Mouse (Mus musculus) megakaryocyte progenitor cell, adult 5-6 weeks (primary cell): ENCODE data around the gene Ralgps2. TPM values are rescaled to one million over a fixed set of nuclear protein-coding genes. Genes with fewer than 3 reads are reported as not detected.

Source experiments
- ATAC-seq: replicated peaks from 2 replicates; pipeline ENCODE4 v1.8.0; 2016; ENCODE audit warnings: mild to moderate bottlenecking, moderate TSS enrichment, inconsistent platforms; ENCODE audit not compliant: poor library complexity
- total RNA-seq, 2 experiments: library from RNA; stranded (forward) in 1 of 2; stranded (reverse) in 1 of 2; fragments of 157-497, 149-512 nt in 1 of 2; fragments of 200-1000 nt in 1 of 2; gene quantifications; 2 replicates each; pipeline versions ENCODE4 v1.2.3 to v1.2.4; 2015 to 2017

The Ralgps2 gene
- total RNA-seq, 2 experiments from 2014 or later, result 12.8 to 34.0 TPM

- peak; percentile 52 for ATAC-seq
These were observed 29.6 kb downstream of the Ralgps2 start for GRCm38 (mm10) chr1:156909866-156910265.

GRCm38 (mm10) chr1:156909265-156909664 lies 30.2 kb downstream of the Ralgps2 start:
- no peak for ATAC-seq

- no peak for ATAC-seq
These were observed 33.8 kb downstream of the Ralgps2 start for GRCm38 (mm10) chr1:156905660-156906059.

- no peak for ATAC-seq
These were observed 35.5 kb downstream of the Ralgps2 start for GRCm38 (mm10) chr1:156903899-156904298.

DNA sequence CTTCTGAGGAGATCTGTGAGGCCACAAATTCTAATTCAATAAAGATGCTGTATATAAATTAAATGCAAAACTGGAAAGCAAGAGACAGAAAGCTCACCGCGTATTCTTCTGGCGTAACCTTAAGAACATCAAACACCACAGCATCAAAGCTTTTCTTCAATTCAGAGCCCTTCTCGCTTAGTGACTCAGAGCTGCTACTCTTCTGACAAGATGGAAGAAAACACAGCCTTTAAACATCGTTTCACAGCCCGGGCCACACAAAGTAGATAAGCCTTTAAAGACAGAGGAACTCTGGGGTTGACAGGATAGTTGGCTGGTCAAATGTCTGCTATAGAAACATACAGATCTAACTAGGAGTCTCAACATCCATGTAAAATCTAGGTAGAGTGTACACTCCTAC lies 37.7 kb downstream of the Ralgps2 start:
- ATAC-seq, result no peak

- peak; percentile 84 for ATAC-seq
These were observed 47.9 kb downstream of the Ralgps2 start for GRCm38 (mm10) chr1:156891561-156891960.

GRCm38 (mm10) chr1:156888830-156889229 lies 50.6 kb downstream of the Ralgps2 start:
- no peak for ATAC-seq

DNA sequence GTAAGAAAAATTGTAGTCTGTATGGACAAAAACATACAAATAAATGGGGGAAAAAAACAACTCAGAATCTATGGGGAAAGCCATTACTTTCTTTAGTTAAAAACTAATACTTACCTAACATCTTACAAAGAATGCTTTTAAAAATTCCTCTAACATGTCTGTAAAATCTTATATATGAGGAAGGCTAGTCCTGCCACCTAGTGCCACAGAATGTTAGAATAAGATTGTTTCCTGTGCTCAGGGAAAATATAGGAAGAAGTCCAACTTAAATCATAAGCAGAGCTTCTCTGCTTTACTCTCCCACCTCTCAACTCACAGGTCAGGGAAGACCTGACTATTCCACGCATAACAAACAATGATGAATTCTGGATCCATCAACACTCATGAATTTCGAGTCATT lies 53.5 kb downstream of the Ralgps2 start:
- no peak for ATAC-seq

DNA sequence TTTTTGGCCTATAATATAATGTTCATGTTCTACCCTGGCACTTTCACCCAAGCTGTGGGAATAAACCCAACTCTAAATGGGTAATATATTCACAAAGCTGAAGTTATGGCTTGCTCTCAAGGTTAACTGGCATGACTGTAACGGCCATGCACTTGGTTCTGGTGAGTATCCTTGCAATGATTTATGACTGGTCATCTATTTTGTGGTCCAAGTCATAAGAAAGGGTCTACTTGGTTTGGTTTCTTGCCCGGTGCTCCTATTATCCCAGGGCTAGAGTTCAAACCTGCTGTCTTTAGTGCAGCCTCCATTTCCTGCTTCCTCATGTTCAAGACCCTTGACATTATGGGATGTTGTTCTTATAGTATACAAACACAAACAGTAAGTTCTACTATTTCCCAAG lies 54.6 kb downstream of the Ralgps2 start:
- ATAC-seq, result no peak

DNA sequence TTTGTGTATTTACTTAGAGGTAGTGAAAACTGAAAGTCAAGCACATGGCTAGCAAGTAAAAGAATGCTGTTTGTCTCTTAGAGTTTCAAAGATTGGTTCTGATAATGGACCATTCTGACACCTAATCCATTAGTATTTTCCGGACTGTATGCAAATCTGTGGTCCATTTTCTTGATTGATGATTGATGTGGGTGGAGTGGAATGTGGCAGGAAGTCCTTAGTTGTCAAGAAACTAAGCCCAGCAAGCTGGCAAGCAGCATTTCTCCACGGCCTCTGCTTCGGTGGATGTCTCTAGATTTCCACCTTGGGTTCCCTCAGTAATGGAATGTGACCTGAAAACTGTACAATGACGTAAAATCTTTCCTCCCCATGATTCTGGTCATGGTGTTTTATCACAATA lies 68.8 kb downstream of the Ralgps2 start:
- no peak for ATAC-seq

DNA sequence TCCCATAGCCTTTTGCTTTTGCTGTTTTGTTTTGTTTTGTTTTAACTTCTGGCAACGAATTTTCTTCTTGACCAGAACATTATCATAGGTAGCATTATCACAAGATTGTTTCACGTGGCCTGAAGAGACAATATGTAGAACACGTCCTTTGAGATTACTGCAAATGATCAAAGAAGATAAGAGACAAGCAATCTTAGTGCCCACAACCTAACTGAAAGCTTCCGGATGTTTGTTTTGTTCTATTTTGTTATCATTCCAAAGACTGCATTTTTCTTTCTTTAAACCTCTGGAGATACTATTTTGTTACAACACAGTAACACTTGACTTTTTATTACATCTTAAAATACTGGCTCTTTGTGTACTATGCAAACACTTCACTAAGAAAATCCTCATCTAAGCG lies 69.4 kb downstream of the Ralgps2 start:
- no peak for ATAC-seq

DNA sequence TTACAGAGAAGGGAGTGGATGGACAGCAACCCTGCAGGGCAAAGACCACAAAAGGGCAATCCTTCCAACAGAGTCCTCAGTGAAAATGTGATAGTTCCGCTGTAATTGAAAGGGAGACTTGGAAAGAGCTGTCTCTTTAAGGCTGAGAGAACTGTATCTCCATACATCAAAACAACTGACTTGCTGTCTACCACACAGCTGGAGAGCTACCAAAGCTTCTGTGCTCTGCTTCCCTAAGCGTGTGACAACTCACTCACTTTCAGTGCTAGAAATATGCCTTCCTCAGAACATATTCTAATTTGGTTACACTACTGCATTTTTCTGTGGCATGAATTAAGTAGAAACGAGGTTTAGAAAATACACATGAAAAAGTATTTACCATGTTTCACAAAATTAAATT lies 75.2 kb downstream of the Ralgps2 start:
- no peak for ATAC-seq

GRCm38 (mm10) chr1:156863726-156864125 lies 75.7 kb downstream of the Ralgps2 start:
- no peak for ATAC-seq

DNA sequence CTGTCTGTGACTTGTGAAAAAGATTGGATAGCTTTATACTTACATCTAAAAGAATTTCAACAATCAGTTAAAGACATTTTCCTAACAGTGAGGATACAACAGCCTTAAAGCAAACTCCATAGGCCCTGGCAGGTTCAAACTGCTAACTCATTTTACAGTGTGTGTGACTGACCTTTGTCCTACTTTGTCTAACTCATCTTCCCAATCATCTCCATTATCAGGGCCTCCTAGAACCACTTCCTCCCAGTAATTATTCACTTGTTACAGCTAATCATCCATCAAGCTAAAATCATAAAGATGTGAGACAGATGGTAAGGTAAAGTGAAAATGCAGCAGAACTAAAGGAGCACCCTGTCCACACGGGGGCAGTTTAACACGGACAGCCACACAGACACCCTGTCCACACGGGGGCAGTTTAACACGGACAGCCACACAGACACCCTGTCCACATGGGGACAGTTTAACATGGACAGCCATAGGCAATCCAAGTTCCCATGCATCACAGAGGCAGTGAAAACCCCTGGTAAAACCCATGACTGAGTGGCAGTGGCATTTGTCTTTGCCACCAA lies 77.9 kb downstream of the Ralgps2 start:
- ATAC-seq, result peak; percentile 64

GRCm38 (mm10) chr1:156860266-156860665 lies 79.2 kb downstream of the Ralgps2 start:
- ATAC-seq, result peak; percentile 51

- peak; percentile 36 for ATAC-seq
These were observed 79.6 kb downstream of the Ralgps2 start for GRCm38 (mm10) chr1:156859711-156860250.

- ATAC-seq, result 0 out of 2 replicates have a peak, but pooled peaks have one; percentile 14
These were observed 80.3 kb downstream of the Ralgps2 start for GRCm38 (mm10) chr1:156859156-156859555.

DNA sequence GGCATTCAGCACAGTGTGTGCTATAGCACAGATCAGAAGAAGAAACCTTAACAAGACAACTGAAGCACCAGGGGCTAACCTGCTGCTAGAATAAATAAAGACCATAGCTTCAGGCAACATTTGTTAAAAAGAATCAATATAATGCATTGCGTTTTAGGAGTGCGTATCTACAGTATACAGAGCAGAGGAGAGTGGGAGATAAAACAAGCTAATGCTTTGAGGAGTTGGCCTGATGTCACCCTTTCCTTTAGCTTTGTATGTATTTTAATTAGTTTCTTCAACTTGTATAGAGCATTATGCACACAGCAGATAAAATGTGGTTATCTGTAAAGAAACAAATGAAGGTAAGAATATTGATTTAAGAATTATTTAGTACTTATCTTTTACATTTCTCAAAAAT lies 82.8 kb downstream of the Ralgps2 start:
- ATAC-seq, result peak; percentile 62

DNA sequence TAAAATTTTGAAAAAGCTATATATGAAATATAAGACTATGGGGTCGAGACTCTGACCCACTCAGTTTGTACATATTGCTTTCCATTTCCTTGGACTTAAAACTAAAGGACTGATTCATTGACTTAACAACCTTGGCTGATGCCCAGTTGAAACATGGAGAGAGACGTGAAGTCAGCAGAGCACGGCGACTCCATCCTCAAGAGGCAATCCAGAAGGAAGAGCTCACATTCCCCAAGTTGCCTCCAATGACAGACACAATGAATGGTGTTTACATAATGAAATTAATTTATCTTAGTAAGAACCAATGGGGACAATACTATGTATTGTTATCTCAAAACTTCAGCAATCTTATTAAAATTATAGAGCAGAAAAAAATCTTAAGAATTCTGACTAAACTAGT lies 84.9 kb downstream of the Ralgps2 start:
- no peak for ATAC-seq

GRCm38 (mm10) chr1:156852872-156853271 lies 86.6 kb downstream of the Ralgps2 start:
- ATAC-seq, result no peak

- no peak for ATAC-seq
These were observed 87.0 kb downstream of the Ralgps2 start for GRCm38 (mm10) chr1:156852409-156852808.

GRCm38 (mm10) chr1:156847098-156847497 lies 92.3 kb downstream of the Ralgps2 start:
- no peak for ATAC-seq
